Mouse (Mus musculus) bone marrow macrophage, adult 2 months (primary cell): ENCODE data around the gene Ccdc69.

Source experiments
- CTCF ChIP-seq: IDR thresholded peaks from 2 replicates; pipeline ENCODE4 v1.5.1; 2012; ENCODE audit warnings: low read depth, mild to moderate bottlenecking, low read length, moderate library complexity
- POLR2A ChIP-seq: IDR thresholded peaks from 2 replicates; pipeline ENCODE4 v1.6.1; 2012; ENCODE audit warnings: mild to moderate bottlenecking, low read depth, low read length, borderline replicate concordance

DNA sequence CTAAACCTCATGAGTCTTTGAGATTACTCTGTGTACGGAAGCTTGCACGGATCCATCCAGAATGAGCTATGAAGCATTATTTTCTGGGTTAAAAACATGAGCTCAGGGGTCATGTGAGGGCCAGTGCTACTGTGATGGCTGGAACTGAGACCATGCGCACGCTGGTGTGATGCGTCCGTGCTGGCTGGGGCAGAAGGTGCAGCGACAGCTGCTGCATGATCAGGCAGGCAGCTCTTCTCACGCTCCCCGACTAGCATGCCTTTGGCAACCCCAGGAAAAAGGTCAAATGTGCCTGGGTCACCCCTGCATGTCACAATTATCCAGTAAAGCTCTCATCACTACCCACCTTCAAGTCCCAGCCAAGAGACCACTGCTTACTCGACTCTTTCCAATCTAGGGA is 4.7 kb downstream of the Ccdc69 start:
- no peak for TF ChIP-seq POLR2A
- TF ChIP-seq CTCF = no peak
